Mouse (Mus musculus) testis, adult 10 weeks (tissue): Measurements from ENCODE around the gene Fam47e. TPM values are rescaled to one million over a fixed set of nuclear protein-coding genes. Genes with fewer than 3 reads are reported as not detected.

ENCODE experiments used
- polyA plus RNA-seq: library from polyadenylated mRNA; stranded (reverse); fragments of 350-450 nt; fragmentation: Illumina TruSeq; extraction: RNeasy Lipid Tissue Mini Kit (QIAGEN cat#74804); gene quantifications from one replicate; pipeline ENCODE4 v1.2.3, GENCODE M21; 2014; ENCODE audit warnings: low read depth, low replicate concordance

Fam47e gene
- not detected for polyA plus RNA-seq

DNA sequence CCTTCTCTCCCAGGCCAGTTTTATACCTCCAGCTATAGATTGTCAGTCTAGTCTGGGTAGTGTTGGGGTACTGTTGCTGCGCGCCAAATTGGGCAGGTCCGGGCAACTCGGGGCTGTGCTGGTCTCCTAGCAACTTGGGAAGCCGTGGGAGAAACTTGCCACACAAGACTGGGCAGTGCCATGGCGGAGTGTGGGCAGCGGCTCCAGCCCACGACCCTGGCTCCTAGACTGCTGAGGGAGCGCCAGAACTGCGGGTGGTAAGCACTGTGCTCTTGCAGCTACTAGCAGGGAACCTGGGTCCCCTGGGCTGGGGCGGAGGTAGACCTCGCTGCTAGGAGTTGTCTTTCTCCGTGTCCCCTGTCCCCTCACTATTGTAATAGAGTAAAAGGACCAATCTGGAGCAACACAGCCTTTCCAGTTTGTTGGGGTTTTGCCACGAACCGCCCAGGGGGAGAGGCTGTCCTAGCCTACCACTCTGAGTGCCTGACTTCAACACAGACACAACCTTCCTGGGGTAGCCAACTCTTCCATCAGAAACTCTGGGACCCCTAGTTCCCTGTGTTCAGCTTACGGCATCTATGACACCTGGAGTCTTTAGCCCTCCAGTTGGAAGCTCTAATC, at the start of gene Fam47e:
Gene Fam47e, plus strand, starts transcription at position 179 of the 621 bp plus-strand sequence.

DNA sequence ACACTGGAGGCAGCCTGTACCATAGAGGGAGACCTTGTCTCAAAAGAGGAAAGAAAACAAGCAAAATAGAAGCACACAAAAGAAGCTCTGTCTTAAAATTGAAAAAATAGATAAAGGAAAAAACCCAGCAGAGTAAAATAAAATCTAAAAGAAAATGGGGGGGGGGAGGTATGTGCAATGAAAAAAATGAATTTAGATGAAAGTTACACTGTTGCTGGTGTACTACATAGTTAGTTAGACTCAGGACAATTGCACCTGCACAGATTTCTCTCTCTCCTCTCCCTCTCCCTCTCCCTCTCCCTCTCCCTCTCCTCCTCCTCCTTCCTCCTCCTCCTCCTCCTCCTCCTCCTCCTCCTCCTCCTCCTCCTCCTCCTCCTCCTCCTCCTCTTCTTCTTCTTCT, 48.1 kb upstream of the Fam47e start, which contains the start of gene Scarb2:
Gene Scarb2, minus strand, starts transcription at position 101 of the 400 bp plus-strand sequence.

DNA sequence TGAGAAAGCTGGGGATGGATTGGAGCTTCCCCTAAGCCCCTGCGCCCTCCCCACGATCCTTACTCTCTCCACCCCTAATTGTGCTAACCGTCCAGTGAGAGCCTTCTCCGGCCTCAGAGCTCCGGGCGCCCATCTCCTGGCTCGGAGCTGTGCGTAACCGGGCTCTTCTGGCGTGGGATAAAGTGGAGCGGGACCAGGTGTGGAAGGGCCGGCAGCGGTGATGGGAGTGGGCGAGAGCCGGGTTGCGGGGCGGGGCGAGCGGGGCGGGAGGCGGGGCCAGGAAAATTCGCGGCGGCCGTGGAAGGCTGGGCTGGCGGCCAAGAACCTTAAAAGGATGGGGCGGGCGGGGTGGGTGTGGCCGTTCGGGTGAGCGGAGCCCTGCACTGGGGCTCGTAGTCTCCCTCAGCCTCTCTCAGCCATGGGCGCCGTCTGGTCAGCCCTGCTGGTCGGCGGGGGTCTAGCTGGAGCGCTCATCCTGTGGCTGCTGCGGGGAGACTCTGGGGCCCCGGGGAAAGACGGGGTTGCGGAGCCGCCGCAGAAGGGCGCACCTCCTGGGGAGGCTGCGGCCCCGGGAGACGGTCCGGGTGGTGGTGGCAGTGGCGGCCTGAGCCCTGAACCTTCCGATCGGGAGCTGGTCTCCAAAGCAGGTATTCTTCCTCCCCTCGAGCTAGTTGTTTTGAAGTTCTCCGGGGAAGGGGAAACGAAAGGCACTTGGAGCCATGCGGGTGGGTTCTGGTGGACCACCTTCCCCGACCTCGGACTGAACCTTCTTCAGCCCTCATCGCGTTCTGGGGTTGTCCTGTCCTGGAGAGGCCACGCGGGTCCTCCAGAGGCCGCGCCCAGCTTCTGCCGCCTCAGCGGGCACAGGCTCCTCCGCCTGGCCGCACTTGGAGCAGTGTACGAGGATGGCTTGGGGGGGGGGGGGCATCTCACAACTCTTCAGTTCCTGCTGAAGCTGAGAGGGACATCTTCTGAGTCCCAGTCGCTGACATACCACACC, 48.1 kb downstream of the Fam47e start, which contains the start of gene Stbd1:
Gene Stbd1, plus strand, starts transcription at position 351 of the 1,000 bp plus-strand sequence.

Other genes with a start within 250 kb of the Fam47e start
- 72.5 TPM for gene Sdad1, start 244.6 kb upstream of the Fam47e start, polyA plus RNA-seq
- 0.99 TPM for gene Cxcl9, start 227.0 kb upstream of the Fam47e start, polyA plus RNA-seq
- gene Art3, start 223.2 kb upstream of the Fam47e start, polyA plus RNA-seq = 342 TPM
- not detected for gene Cxcl10, start 206.2 kb upstream of the Fam47e start, polyA plus RNA-seq
- 46.3 TPM for gene Nup54, start 119.8 kb upstream of the Fam47e start, polyA plus RNA-seq
- 14.5 TPM for gene Scarb2, start 48.2 kb upstream of the Fam47e start, polyA plus RNA-seq
- gene Stbd1, start 48.0 kb downstream of the Fam47e start, polyA plus RNA-seq = 3.0 TPM
- gene Ccdc158, start 120.2 kb downstream of the Fam47e start, polyA plus RNA-seq = 163 TPM
- 7.4 TPM for gene Shroom3, start 128.4 kb downstream of the Fam47e start, polyA plus RNA-seq